Mouse (Mus musculus) embryonic facial prominence, embryonic 12.5 days (tissue): Measurements from ENCODE around the gene B4galt3. TPM values are rescaled to one million over a fixed set of nuclear protein-coding genes. Genes with fewer than 3 reads are reported as not detected.
"Not testable (repeated sequence)": the region's sequence is repeated elsewhere in the genome, so short reads cannot be mapped to it uniquely, and the experiment has no call there.

Source experiments
- ATAC-seq: fragments of 200-750 bp; cut with Nextera tagmentation; 2 replicates; pipeline ENCODE4 v1.8.0; 2017; ENCODE audit not compliant: insufficient number of reproducible peaks, insufficient read depth, low FRiP score, low TSS enrichment
- H3K27ac ChIP-seq: fragments of 300-500 bp; sonication (generic); 2 replicates; pipeline ENCODE4 v1.5.1; 2016; ENCODE audit warnings: mild to moderate bottlenecking
- H3K27me3 ChIP-seq: fragments of 300-500 bp; sonication (generic); 2 replicates; pipeline ENCODE4 v1.6.1; 2016; ENCODE audit warnings: mild to moderate bottlenecking, moderate library complexity
- H3K36me3 ChIP-seq: fragments of 300-500 bp; sonication (generic); 2 replicates; pipeline ENCODE4 v1.6.1; 2016; ENCODE audit warnings: mild to moderate bottlenecking
- H3K4me1 ChIP-seq: fragments of 300-500 bp; sonication (generic); 2 replicates; pipeline ENCODE4 v1.6.1; 2016
- H3K4me2 ChIP-seq: fragments of 300-500 bp; sonication (generic); replicated peaks from 2 replicates; pipeline ENCODE4 v1.6.1; 2016; ENCODE audit warnings: mild to moderate bottlenecking, moderate library complexity
- H3K4me3 ChIP-seq: fragments of 300-500 bp; sonication (generic); 2 replicates; pipeline ENCODE4 v1.5.1; 2016; ENCODE audit warnings: mild to moderate bottlenecking
- H3K9ac ChIP-seq: fragments of 300-500 bp; sonication (generic); 2 replicates; pipeline ENCODE4 v1.6.1; 2016; ENCODE audit warnings: mild to moderate bottlenecking, moderate library complexity
- H3K9me3 ChIP-seq: fragments of 300-500 bp; sonication (generic); 2 replicates; pipeline ENCODE4 v1.6.1; 2016; ENCODE audit warnings: mild to moderate bottlenecking, moderate library complexity
- WGBS: fragments of 180-500 bp; shearing (Covaris S2); methylation state at CpG from one replicate; pipeline ENCODE4 v1.1.7; 2016; 5-methylcytosine and 5-hydroxymethylcytosine counted together
- polyA plus RNA-seq: library from polyadenylated mRNA; unstranded; fragments of >200 nt; fragmentation: Nextera tagmentation; extraction: Ambion mirVana; gene quantifications from 2 replicates; pipeline ENCODE4 v1.2.1, GENCODE M21; 2016

The B4galt3 gene
- polyA plus RNA-seq, 1 experiment from 2014 or later: 89.3 TPM

DNA sequence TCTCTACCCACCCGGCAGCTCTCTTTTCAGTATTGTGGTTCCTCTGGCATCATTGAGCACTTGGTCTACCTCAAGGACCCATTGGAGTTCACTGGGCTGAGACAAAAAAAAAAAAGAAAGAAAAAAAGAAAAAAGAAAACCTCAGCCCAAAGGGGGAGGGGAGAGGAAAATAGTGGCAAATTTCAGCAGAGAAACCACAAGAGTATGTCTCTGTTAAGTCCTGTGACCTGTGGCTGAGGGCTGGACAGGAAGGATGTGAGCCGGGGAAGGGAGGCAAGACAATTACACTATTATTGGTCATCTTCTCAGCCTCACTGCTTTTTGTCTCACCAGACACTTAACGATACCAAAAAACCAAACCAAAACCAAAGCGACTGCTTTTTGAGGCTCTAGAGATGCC is 38.3 kb upstream of the B4galt3 start:
- Histone ChIP-seq H3K36me3 (peaks cover 35% of the 10 kb centered on the region), H3K9me3 (no peaks in the 10 kb centered on the region), H3K4me2 (no peak overlapping the region), H3K27me3 (no peaks in the 10 kb centered on the region), H3K4me3 (no peak overlapping the region), H3K9ac (no peak overlapping the region), H3K27ac (no peak overlapping the region), H3K4me1 (peaks cover 9% of the 10 kb centered on the region)
- ATAC-seq: no peak
- WGBS: 54% methylated on average over 4 of the region's 4 CpGs

DNA sequence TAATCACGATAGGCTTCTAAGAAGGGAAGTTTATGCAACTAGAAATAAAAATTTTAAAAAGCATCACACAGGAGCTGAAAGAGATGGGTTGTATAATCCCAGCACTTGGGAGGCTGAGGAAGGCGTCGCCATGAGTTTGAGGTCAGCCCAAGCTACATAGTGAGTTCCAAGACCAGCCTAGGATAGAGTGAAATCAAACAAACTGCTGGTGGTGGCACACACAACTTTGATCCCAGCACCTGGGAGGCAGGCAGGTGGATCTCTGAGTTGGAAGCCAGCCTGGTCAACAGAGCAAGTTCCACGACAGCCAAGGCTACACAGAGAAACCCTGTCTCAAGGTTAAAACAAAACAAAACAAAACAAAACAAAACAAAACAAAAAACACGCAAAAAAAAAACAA is 37.8 kb upstream of the B4galt3 start:
- no peak overlapping the region for H3K9ac ChIP-seq
- no peak overlapping the region for H3K27ac ChIP-seq
- H3K36me3 ChIP-seq: peaks cover 40% of the 10 kb centered on the region
- H3K27me3 ChIP-seq: no peaks in the 10 kb centered on the region
- 84% methylated on average over 5 of the region's 5 CpGs for WGBS
- ATAC-seq: no peak
- H3K9me3 ChIP-seq: no peaks in the 10 kb centered on the region
- peaks cover 9% of the 10 kb centered on the region for H3K4me1 ChIP-seq
- no peak overlapping the region for H3K4me3 ChIP-seq
- no peak overlapping the region for H3K4me2 ChIP-seq

DNA sequence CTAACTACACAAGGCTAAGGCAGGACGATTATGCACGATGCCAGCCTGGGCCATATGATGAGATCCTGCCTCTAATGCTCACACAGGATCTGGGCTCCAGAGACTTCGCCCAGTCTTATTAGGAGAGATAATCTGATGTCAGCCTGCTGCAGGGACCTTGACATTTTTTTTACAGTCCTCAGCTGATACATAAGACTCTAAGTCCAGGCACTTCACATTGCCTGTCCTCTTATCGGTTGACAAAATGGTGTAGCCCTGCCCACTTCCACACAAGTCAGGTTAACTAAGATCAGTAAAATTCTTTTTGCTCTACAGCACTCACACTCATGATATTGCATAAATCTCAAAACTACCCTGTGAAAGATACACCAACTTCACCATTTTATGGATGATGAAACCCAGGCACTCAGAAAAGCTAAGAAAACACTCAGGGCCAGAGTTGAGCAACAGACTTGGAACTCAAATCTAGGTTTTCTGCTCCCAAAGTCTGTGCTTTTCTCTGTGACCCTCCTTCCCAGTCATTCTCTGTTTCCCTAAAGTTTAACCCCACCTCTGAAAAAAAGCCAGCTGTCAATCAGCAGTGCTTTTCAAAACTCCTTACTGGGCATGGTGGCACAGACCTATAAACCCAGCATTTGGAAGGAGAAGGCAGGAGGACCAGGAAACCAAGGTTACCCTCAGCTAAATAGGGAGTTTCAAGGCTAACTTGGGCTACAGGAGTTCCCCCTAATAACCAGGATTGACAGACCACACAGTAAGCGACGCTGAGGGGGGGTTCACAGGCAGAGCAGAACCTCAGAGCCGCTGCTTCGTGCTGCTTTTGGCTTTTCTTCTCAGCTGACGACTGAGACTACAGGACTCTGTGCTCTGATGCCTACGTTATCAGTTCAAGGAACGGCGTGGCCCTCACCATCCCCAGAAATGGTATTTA is 37.1 kb upstream of the B4galt3 start:
- 85% methylated on average over 12 of the region's 12 CpGs for WGBS
- Histone ChIP-seq H3K4me2 (no peak overlapping the region), H3K36me3 (peaks cover 47% of the 10 kb centered on the region), H3K27me3 (no peaks in the 10 kb centered on the region), H3K9ac (no peak overlapping the region), H3K27ac (no peak overlapping the region), H3K4me3 (no peak overlapping the region), H3K9me3 (no peaks in the 10 kb centered on the region), H3K4me1 (peaks cover 9% of the 10 kb centered on the region)
- no peak for ATAC-seq

DNA sequence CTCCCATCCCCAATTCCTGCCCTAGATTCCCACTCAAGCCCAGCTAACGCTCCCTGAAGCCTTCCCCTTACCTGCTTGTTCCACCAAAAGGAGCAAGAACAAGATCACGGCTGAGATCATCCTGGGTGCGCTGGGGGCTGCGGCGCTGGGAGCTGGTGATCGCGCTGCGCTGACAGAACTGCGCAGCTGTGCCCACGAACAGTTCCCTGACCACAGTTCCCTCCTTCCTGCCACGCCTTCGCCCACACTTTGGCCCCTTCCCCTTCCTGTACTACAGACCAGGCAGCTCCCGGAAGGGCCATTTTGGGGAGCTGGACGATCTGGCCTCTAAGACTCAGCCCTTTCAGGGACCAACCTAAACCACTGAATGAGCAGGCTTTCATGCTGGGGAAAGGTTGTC is 36.0 kb upstream of the B4galt3 start, which contains the start of gene Fcer1g:
Gene Fcer1g (minus strand): TSS at position 240 of the 400 bp plus-strand sequence.
- ATAC-seq: no peak
- 92% methylated on average over 14 of the region's 14 CpGs for WGBS
- peaks cover 57% of the 10 kb centered on the region for H3K36me3 ChIP-seq
- no peaks in the 10 kb centered on the region for H3K27me3 ChIP-seq
- peaks cover 9% of the 10 kb centered on the region for H3K4me1 ChIP-seq
- H3K27ac ChIP-seq: no peak within 1 kb of the TSS
- no peak within 1 kb of the TSS for H3K9ac ChIP-seq
- no peak within 1 kb of the TSS for H3K4me2 ChIP-seq
- no peaks in the 10 kb centered on the region for H3K9me3 ChIP-seq
- no peak within 1 kb of the TSS for H3K4me3 ChIP-seq

DNA sequence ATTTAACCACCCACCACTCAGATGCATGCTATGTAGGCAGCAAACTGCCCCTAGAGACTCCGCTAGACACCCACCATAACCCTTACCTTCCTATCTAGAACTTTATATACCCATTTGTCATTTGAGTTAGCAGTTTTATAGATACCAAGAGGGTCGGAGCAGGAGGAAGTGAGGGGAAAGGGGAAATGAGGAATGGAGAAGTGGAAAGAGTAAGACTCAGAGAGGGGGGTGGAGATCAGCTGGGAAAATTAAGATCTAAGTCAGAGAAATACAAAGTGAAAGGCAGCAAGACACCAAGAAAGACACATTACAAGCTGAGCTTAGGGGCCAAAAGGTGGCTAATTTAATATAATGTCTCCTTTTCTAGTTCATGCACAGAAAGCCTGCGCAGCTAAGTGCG is 35.6 kb upstream of the B4galt3 start:
- H3K4me2 ChIP-seq: no peak overlapping the region
- no peak overlapping the region for H3K4me3 ChIP-seq
- 91% methylated on average over 4 of the region's 4 CpGs for WGBS
- H3K9ac ChIP-seq: no peak overlapping the region
- ATAC-seq: no peak
- H3K9me3 ChIP-seq: no peaks in the 10 kb centered on the region
- H3K27ac ChIP-seq: no peak overlapping the region
- peaks cover 60% of the 10 kb centered on the region for H3K36me3 ChIP-seq
- H3K27me3 ChIP-seq: no peaks in the 10 kb centered on the region
- peaks cover 9% of the 10 kb centered on the region for H3K4me1 ChIP-seq

DNA sequence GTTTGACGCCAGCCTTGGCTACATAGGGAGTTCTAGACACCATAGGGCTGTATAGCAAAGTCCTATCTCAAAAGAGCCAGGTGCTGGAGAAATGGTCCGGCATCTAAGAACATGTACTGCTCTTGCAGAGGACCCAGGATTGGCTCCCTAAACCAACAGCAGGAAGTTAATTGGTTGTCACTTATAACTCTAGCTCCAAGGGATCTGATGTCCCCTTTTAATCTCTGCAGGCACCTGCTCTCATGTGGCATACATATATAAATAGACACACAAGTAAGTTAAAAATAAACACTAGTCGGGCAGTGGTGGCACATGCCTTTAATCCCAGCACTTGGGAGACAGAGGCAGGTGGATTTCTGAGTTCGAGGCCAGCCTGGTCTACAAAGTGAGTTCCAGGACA is 34.3 kb upstream of the B4galt3 start:
- H3K9me3 ChIP-seq: no peaks in the 10 kb centered on the region
- peaks cover 72% of the 10 kb centered on the region for H3K36me3 ChIP-seq
- H3K4me2 ChIP-seq: no peak overlapping the region
- H3K9ac ChIP-seq: no peak overlapping the region
- WGBS: 83% methylated on average over 4 of the region's 4 CpGs
- ATAC-seq: no peak
- no peaks in the 10 kb centered on the region for H3K27me3 ChIP-seq
- no peak overlapping the region for H3K27ac ChIP-seq
- H3K4me3 ChIP-seq: no peak overlapping the region
- peaks cover under 1% of the 10 kb centered on the region for H3K4me1 ChIP-seq

DNA sequence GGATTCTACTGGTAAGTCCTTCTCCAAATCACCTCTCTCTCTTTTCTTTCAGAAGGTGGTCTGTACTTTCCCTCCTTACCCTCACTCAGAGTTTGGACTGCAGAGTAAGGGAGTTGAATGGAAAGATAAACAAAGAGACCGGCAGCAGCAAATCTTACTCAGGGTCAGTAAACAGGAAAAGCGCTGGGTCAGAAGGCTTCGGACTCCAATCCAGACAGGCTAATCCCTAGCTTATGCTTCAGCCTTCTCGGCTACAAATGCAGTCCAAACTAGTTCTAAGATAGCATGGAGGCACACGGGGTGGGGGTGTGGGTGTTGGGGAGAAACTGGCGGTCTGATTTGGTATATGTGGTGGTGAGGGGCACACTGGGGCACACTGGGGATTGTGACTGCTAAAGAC is 32.7 kb upstream of the B4galt3 start:
- peaks cover 89% of the 10 kb centered on the region for H3K36me3 ChIP-seq
- no peaks in the 10 kb centered on the region for H3K27me3 ChIP-seq
- H3K27ac ChIP-seq: no peak overlapping the region
- H3K4me2 ChIP-seq: no peak overlapping the region
- 82% methylated on average over 6 of the region's 6 CpGs for WGBS
- H3K9me3 ChIP-seq: no peaks in the 10 kb centered on the region
- no peak for ATAC-seq
- no peak overlapping the region for H3K9ac ChIP-seq
- H3K4me3 ChIP-seq: no peak overlapping the region
- H3K4me1 ChIP-seq: no peaks in the 10 kb centered on the region

DNA sequence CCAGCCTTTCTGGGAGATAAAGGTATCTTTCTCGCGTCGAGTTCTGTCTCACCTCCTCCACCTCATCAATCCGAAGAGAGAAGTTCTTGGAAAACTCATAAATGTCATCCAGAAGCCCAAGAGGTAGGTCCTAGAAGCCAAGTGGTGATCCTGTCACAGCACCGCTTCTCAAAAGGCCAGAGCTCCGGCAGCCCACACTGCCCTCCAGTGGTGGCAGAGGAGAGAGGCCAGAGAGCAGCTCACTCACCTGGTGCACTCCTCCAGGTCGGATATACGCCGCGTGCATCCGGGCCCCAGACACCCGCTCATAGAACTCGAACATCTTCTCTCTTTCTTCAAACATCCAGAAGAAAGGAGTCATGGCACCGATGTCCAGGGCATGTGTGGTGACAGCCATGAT is 31.7 kb upstream of the B4galt3 start:
- Histone ChIP-seq H3K9ac (no peak overlapping the region), H3K27me3 (no peaks in the 10 kb centered on the region), H3K9me3 (no peaks in the 10 kb centered on the region), H3K27ac (no peak overlapping the region), H3K4me1 (no peaks in the 10 kb centered on the region), H3K4me3 (no peak overlapping the region), H3K4me2 (no peak overlapping the region), H3K36me3 (peaks cover 96% of the 10 kb centered on the region)
- no peak for ATAC-seq
- WGBS: 75% methylated on average over 14 of the region's 14 CpGs

DNA sequence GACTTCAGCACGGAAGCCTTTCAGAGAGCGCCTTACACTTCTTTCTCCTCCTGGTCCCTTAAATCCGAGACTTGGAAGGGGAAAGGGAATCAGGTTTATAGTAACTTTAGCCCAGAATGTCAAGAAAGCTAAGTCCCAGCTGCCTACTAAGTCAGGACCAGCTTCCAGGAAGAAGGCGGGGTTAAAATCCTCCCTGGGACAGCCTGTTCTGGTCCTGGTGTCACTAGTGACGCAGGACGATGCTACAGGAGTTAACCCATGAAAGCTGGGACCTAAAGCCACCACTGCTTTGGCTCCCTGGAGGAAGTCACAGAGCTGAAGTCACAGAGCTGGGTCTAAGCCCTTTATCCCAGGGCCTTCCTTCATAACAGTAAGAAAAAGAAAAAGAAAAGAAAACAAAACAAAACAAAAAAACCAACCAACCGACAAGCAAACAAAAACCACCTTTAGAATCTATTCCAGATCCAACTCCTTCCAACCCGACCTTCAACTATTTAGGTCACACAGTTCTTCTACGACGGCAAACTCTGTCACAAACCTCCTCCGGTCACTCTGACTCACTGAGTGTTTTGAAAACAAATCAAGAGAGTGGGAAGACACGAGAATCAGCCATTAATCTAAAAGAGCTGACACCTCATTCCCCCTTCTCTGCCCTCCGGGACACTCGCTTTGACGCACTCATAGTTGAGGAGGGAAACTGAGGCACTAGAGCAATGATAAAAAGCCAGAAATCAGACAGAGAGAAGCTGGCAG is 30.0 kb upstream of the B4galt3 start:
- H3K9me3 ChIP-seq: no peaks in the 10 kb centered on the region
- ATAC-seq: no peak
- H3K4me2 ChIP-seq: no peak overlapping the region
- H3K4me3 ChIP-seq: no peak overlapping the region
- peaks cover 85% of the 10 kb centered on the region for H3K36me3 ChIP-seq
- 74% methylated on average over 15 of the region's 15 CpGs for WGBS
- no peak overlapping the region for H3K27ac ChIP-seq
- H3K9ac ChIP-seq: no peak overlapping the region
- H3K4me1 ChIP-seq: 0 out of 2 replicates have a peak, but pooled peaks cover 3% of the 10 kb centered on the region
- no peaks in the 10 kb centered on the region for H3K27me3 ChIP-seq

DNA sequence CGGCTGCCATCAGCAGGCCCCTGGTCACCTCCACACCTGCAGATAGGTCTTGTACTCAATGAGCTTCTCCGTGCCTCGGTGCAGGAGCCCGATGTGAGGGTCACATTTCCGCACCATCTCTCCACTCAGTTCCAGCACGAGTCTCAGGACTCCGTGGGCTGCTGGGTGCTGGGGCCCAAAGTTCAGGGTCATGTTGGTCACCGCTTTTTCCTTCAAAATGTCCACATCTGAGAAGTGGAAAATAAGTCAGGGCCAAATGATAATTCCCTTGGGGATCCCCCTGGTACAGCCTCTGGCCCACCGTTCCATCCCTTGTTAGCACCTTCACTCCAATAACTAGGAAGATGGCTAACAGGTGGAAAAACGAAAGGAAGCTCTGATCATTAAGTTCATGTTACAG is 29.2 kb upstream of the B4galt3 start:
- Histone ChIP-seq H3K9ac (no peak overlapping the region), H3K4me1 (peaks cover 9% of the 10 kb centered on the region; the same call in 1 of the 2 replicates), H3K4me2 (no peak overlapping the region), H3K27ac (no peak overlapping the region), H3K27me3 (no peaks in the 10 kb centered on the region), H3K4me3 (no peak overlapping the region), H3K9me3 (no peaks in the 10 kb centered on the region), H3K36me3 (peaks cover 83% of the 10 kb centered on the region)
- 86% methylated on average over 10 of the region's 10 CpGs for WGBS
- no peak for ATAC-seq

DNA sequence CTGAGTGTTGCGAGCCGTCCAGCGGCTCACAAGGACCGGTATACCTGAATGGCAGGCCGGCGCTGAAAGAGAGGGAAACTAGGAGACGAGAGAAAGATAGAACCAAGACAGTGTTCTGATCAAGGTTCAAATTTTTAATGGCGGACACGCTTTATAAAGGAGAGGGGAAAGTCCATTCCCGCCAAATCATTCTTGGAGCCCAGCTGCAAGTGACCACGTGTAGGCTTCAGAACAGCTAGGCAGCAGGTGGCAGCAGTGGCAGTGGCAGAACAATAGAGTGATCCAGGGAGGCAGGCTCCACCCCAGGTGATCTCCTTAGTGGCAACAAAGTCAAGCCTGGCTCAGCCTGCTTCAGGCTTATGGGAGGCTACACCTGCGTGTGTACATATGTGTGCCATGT is 28.2 kb upstream of the B4galt3 start:
- not testable (repeated sequence) for H3K9ac ChIP-seq, H3K4me2 ChIP-seq, H3K27ac ChIP-seq, H3K4me3 ChIP-seq, ATAC-seq, H3K27me3 ChIP-seq, H3K9me3 ChIP-seq
- Histone ChIP-seq H3K4me1 (peaks cover 13% of the 10 kb centered on the region; the same call in 1 of the 2 replicates), H3K36me3 (peaks cover 73% of the 10 kb centered on the region)
- WGBS: 83% methylated on average over 12 of the region's 12 CpGs

DNA sequence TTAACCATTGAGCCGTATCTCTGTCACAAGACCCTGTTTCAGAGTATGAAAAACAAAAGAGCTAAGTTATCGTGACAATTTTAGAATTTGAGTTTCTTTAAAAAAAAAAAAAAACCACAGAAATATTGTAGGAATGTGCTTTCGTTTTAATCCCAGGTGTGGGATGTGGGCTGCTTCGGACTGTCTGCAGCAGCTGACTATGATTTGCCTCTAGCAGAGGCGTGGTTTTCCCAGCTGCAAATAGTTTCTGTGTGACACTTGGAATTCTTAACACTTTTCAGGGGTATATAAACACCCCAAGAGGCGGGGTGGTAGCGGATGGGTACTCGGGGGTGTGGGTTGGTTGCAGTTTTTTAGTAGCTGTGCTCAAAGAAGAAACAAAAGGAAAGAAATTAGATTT is 24.8 kb upstream of the B4galt3 start:
- no peak overlapping the region for H3K27ac ChIP-seq
- 81% methylated on average over 8 of the region's 8 CpGs for WGBS
- H3K9ac ChIP-seq: no peak overlapping the region
- H3K36me3 ChIP-seq: peaks cover 41% of the 10 kb centered on the region
- ATAC-seq: no peak
- H3K4me1 ChIP-seq: peaks cover 42% of the 10 kb centered on the region
- peak overlapping the region; percentile 70; the same call in 1 of the 2 replicates for H3K4me2 ChIP-seq
- H3K27me3 ChIP-seq: no peaks in the 10 kb centered on the region
- H3K9me3 ChIP-seq: no peaks in the 10 kb centered on the region
- no peak overlapping the region for H3K4me3 ChIP-seq
